Mouse (Mus musculus) testis, adult 2 months (tissue): ENCODE results near the gene Rap2a. TPM values are rescaled to one million over a fixed set of nuclear protein-coding genes. Genes with fewer than 3 reads are reported as not detected.

Source experiments
- H3K27ac ChIP-seq: fragments of 200-500 bp; 2 replicates; pipeline ENCODE4 v1.5.1; 2012; ENCODE audit warnings: low read depth, low read length; ENCODE audit not compliant: control insufficient read depth, insufficient read depth
- H3K27me3 ChIP-seq: fragments of 200-500 bp; 2 replicates; pipeline ENCODE4 v1.6.1; 2012; ENCODE audit warnings: mild to moderate bottlenecking, low read length, moderate library complexity; ENCODE audit not compliant: control insufficient read depth, insufficient read depth
- H3K36me3 ChIP-seq: fragments of 200-500 bp; 2 replicates; pipeline ENCODE4 v1.6.1; 2012; ENCODE audit warnings: mild to moderate bottlenecking, low read length; ENCODE audit not compliant: control insufficient read depth, insufficient read depth
- H3K4me1 ChIP-seq: fragments of 200-500 bp; 2 replicates; pipeline ENCODE4 v1.6.1; 2012; ENCODE audit warnings: low read length; ENCODE audit not compliant: control insufficient read depth, insufficient read depth
- H3K4me3 ChIP-seq: fragments of 200-500 bp; 2 replicates; pipeline ENCODE4 v1.5.1; 2012; ENCODE audit warnings: low read depth, mild to moderate bottlenecking, low read length, moderate library complexity, mixed read lengths; ENCODE audit not compliant: control insufficient read depth
- CTCF ChIP-seq: fragments of 200-500 bp; IDR thresholded peaks from 2 replicates; pipeline ENCODE4 v1.5.1; 2012; ENCODE audit warnings: low read depth, mild to moderate bottlenecking, inconsistent platforms, low read length, moderate library complexity; ENCODE audit not compliant: control insufficient read depth, insufficient read depth, insufficient replicate concordance
- POLR2A ChIP-seq: fragments of 200-500 bp; IDR thresholded peaks from 2 replicates; pipeline ENCODE4 v1.6.1; 2012; ENCODE audit warnings: low read depth, mild to moderate bottlenecking, inconsistent platforms, low read length, moderate library complexity; ENCODE audit not compliant: control insufficient read depth
- polyA plus RNA-seq: library from polyadenylated mRNA; depleted of rRNA; stranded (reverse); fragments of >200 nt; gene quantifications from 2 replicates; pipeline ENCODE4 v1.2.3, GENCODE M21; 2012

The Rap2a gene
- polyA plus RNA-seq, 1 experiment = 4.2 TPM

DNA sequence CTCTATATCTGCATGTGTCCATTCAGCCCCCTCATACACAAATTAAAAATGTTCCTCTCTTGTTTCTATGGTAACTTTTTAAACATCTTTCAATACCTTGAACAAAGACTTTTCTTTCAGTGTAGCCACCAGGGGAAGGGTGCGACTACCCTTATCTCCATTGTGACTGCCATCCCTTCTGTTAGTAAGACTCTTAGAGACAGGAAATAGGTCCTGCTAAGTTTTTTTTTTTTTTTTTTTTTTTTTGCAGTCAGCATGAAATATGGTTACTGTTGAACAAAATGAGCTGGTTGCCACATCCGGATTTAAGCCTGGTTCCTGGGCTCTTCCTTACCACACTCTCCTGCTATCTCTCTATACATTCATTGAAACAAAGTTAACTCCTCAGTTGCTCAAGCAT, 47.4 kb downstream of the Rap2a start:
- H3K27ac ChIP-seq = no peak overlapping the region
- H3K4me1 ChIP-seq = no peaks in the 10 kb centered on the region
- no peak overlapping the region for H3K4me3 ChIP-seq
- H3K27me3 ChIP-seq = no peaks in the 10 kb centered on the region
- TF ChIP-seq POLR2A = no peak
- no peaks in the 10 kb centered on the region for H3K36me3 ChIP-seq

DNA sequence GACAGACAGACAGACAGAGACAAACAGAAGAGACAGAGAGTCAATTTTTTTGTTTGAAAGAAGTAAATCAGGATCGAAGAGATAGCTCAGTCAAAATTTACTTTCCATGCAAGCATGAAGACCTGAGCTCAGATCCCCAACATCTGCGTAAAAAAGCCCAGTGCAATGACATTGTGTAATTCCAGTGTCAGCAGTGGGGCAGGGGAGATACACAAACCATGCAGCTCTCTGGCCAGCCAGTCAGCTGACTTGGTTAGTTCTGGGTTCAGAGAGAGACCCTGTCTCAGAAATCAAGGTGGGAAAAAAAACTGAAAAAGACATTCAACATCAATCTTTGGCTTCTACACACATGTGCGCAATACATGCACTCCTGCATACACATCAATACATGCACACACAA, 55.1 kb downstream of the Rap2a start:
- Histone ChIP-seq H3K36me3 (no peaks in the 10 kb centered on the region), H3K27ac (no peak overlapping the region), H3K4me1 (no peaks in the 10 kb centered on the region), H3K4me3 (no peak overlapping the region), H3K27me3 (no peaks in the 10 kb centered on the region)
- TF ChIP-seq CTCF = no peak
- TF ChIP-seq POLR2A = no peak

DNA sequence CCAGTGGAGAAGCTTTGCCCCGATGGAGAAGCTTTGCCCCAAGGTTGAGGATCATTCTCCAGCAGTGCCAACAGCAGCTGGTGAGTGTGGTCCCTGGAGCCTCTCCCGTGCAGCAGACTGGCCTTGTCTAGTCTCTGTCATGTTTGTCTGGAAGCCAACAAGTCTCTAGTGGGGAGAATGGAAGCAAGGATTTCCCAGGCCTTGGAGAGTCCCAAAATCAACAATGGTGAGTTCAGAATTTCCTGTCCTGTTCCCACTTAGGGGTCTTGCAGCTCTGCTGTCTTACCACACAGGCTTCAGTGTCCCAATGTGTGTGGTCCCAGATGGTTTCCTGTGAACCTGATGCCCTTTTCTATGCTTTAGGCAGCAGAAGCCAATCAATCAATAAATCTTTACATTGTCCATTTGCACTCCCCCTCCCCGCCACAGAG, 56.6 kb downstream of the Rap2a start:
- Histone ChIP-seq H3K27ac (no peak overlapping the region), H3K4me3 (no peak overlapping the region), H3K36me3 (no peaks in the 10 kb centered on the region), H3K27me3 (no peaks in the 10 kb centered on the region), H3K4me1 (no peaks in the 10 kb centered on the region)
- TF ChIP-seq CTCF = no peak
- TF ChIP-seq POLR2A = no peak

DNA sequence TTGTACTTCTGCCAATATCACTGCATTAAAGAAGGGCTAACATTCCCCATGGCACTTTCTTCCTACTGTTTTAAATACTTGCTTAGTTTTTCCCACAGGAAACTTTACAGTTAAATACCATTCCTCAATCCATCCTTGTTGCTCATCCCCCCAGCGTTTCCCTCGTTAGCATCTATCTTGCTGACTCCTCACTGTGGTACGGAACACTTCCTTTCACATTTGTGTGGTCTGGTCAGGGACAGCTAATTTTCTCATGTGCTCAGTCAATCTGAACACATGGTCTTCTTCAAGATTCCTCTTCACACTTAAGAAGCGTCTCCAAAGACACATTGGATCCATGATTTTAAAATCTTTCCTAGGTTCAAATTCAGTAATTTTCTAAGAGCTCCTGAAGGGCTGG, 57.2 kb downstream of the Rap2a start:
- no peak overlapping the region for H3K27ac ChIP-seq

DNA sequence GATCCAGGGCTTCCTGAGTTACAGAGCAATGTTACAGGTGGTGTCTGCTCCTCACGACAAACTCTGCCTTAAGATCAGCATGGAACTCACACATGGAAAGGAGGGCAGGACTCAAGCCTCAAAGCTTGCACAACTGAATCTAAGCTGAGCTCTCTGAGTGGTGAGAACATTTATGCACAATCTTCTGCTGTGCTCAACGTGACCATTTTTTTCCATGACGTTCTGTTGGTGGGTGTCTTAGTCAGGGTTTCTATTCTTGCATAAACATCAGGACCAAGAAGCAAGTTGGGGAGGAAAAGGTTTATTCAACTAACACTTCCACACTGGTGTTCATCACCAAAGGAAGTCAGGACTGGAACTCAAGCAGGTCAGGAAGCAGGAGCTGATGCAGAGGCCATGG, 57.7 kb downstream of the Rap2a start:
- H3K36me3 ChIP-seq = no peaks in the 10 kb centered on the region
- H3K27me3 ChIP-seq = no peaks in the 10 kb centered on the region
- no peak overlapping the region for H3K27ac ChIP-seq
- H3K4me1 ChIP-seq = no peaks in the 10 kb centered on the region
- TF ChIP-seq POLR2A (no peak), CTCF (no peak)
- no peak overlapping the region for H3K4me3 ChIP-seq

More for the DNA sequence above, 57.2 kb downstream of the Rap2a start:
- TF ChIP-seq POLR2A (no peak), CTCF (no peak)
- Histone ChIP-seq H3K4me3 (no peak overlapping the region), H3K4me1 (no peaks in the 10 kb centered on the region), H3K27me3 (no peaks in the 10 kb centered on the region), H3K36me3 (no peaks in the 10 kb centered on the region)

DNA sequence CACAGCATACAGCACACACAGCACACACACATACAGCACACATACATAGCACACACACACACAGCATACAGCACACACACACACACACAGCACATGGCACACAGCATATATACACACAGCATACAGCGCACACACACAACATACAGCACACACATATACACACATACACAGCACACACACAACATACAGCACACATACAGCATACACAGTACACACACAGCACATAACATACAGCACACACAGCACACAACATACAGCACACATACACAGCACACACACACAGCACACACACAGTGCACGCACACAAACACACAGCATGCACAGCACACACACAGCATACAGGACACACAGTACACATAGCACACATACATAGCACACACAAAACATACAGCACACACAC, 60.9 kb downstream of the Rap2a start:
- no peaks in the 10 kb centered on the region for H3K27me3 ChIP-seq
- H3K4me1 ChIP-seq = no peaks in the 10 kb centered on the region
- no peaks in the 10 kb centered on the region for H3K36me3 ChIP-seq
- H3K4me3 ChIP-seq = no peak overlapping the region
- TF ChIP-seq CTCF (no peak), POLR2A (no peak)
- H3K27ac ChIP-seq = no peak overlapping the region

DNA sequence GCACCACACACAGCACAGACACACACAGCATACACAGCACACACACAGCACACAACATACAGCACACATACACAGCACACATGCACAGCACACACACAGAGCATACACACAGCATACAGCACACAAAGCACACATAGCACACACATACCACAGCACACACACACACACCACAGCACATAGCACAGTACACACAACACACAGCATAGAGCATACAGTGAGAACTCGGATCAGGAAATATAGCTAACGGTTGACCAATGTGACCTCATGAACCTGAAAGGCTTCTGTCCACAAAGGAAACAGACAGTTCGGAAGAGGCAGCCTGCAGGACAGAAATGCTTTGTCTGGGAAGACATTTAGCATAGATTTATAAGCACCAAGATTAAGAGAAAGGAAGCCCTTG, 61.4 kb downstream of the Rap2a start:
- Histone ChIP-seq H3K4me1 (no peaks in the 10 kb centered on the region), H3K27ac (no peak overlapping the region), H3K4me3 (no peak overlapping the region), H3K27me3 (no peaks in the 10 kb centered on the region), H3K36me3 (no peaks in the 10 kb centered on the region)
- TF ChIP-seq CTCF (no peak), POLR2A (no peak)

DNA sequence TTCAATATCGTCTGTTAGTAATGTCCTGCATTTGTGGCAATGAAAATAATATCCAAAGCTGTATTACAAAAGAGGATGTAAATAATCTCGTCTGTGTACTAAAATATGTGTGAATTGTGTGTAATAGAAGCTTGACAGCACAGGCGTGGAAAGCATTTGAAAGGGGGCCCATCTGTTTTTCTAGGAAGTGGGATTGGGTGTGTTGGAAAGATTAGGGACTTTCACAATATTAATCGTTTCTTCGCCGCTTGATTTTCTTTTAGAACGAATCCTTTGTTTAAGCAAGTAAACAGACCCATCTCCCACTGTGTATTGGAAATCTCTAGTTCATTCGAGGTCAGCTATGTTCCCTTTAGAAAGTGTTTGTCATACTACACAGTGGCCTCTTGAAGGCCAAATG, 64.2 kb downstream of the Rap2a start:
- H3K27ac ChIP-seq = no peak overlapping the region
- TF ChIP-seq CTCF = no peak
- no peak for TF ChIP-seq POLR2A
- no peaks in the 10 kb centered on the region for H3K4me1 ChIP-seq
- no peaks in the 10 kb centered on the region for H3K36me3 ChIP-seq
- H3K27me3 ChIP-seq = no peaks in the 10 kb centered on the region
- no peak overlapping the region for H3K4me3 ChIP-seq
